Mouse (Mus musculus) cerebral cortex, adult 2 months (tissue): ENCODE results near the gene Khnyn.

Experiments used
- WGBS: fragments of 180-500 bp; shearing (Covaris S2); methylation state at CpG from one replicate; pipeline ENCODE4 v1.1.7; 2018; 5-methylcytosine and 5-hydroxymethylcytosine counted together

Gene Khnyn

DNA sequence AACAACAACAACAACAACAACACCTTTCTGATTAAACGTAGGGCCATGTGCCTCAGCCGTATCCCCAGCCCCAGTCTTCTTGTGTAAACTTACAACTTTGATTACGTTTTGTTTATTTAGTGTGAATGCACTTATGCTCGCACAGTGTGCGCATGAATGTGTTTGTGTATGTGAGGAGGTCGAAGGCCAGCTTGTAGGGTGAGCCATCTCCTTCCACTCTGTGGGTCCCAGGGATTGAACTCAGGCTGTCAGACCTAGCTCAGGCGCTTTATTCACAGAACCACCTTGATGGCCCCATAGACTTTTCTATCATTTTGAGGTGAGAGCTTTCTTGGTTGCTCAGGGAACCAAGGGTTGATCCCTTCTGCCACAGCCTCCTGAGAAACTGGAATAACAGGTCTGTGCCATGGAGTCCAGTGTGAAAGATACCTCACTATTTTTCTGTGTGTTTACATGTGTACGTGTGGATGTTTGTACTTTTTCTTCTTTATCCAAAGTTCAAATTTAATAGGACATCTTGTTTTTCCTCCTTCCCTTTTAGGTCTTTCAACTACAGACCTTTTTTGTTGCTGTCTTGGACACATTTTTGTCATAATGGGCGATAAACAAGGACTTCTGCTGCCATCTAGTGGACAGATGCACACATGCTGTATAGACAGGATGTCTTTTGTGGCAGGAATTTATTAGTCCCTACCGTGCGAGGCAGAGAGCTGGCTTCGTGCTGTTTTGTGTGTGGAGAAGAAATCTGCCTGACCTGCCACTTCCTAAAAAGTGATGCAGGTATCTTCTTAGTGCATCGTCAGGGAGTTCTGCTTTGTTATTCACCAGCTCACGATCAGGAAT is 33.7 kb downstream of the Khnyn start:
- WGBS, result 42% methylated on average over 14 of the region's 14 CpGs

DNA sequence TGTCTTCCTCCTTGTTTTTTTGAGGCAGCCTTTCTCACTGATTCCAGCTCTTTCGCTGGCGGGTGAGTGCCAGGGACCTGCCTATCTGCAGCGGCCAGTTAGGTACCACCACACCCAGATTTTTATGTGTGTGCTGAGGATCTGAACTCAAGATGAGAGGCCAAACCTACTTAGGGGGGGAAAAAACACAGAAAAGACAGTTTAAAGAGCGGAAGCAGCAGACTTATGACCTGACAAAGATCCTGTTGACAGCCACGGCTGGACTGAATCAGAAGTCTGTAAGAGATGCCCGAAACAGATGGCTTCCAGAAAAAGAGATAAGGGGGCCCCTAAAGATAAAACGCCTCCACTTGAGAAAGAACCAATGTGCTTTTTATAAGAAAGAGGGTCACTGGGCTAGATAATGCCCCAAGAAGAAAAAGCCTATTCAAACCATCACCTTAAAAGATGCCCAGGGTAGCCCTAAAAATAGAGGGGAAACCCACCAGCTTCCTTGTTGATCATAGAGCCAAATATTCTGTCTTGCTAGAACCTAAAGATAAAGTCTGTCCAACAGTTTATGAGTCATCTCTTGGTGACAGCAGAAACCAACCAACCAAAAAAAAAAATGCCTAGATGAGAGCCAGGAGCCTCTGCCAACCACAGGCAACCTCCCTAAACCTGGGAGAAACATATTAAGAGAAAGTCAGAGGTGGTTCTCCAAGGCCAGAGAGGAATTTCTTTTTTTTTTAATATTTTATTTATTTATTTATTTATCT is 37.9 kb downstream of the Khnyn start:
- 68% methylated on average over 7 of the region's 7 CpGs for WGBS

DNA sequence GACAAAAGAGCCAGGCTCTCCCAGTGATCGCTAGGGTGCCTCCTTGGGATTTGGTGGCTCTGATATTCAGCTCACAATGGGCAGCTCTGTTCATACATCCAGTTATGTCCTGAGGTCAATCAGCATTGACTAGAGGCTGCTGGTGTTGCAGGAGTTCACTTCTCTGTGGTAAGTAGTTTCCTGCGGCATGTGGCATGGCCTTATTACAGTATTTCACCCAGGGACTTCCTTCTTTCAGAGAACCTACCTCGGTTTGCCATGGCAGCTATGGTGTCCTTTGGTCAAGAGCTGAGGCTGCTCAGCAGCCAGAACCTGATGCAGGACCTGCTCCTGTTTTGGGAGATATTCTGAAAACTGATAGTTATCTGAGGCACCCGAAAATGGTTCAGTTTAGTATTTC is 42.1 kb downstream of the Khnyn start:
- 87% methylated on average over 4 of the region's 4 CpGs for WGBS

DNA sequence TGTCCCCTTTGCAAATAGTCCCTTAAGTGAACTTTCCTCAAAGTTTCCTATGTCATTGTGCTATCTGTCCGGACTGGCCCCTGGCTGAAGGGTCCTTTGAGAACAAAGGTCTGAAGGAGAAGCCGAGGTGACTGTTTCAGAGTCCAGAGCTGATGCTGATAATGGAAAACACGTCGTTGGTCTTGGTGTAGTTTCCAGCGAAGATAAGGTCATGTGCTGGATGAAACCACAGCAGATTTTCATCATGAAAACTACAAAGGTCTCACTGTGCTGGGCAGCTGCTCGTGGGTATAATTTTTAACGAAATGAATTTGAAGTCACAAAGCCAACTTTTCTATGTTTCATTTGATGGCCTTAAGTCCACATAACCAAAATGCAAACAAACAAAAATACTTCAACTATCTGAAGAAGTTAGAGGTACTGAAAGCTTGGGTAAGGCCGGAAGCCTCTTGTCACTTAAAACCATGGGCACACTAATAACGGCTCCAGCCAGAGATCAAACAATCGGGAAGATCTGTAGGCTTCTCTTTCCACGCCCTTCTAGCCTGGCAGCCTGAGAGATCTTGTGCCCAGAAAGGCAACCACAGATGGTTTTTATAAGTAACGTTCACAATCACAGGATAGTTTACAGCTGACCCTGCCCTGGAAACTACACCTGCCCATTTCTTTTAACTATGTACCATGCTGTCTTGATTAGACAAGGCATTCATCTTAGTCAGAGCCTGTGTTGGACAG is 44.7 kb downstream of the Khnyn start:
- 80% methylated on average over 12 of the region's 12 CpGs for WGBS

DNA sequence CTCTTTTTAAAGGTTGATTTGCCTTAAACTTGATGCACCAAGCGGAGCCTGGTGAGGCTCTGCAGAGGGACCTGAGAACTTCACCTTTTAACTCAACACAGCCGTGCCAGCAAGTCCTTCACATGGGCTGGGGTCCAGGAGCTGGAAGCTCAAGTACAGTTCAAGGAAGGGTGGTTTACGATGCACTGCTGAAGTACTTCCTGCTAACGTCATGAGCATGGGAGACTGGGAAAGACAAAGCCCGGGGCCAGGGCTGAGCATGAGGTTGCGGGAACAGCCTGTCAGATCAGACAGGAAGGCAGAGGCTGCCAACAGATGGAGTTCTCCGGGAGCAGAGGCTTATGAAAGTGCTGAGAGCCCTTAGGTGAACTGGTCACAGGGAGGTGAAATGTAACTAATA is 48.8 kb downstream of the Khnyn start:
- 55% methylated on average over 7 of the region's 7 CpGs for WGBS

DNA sequence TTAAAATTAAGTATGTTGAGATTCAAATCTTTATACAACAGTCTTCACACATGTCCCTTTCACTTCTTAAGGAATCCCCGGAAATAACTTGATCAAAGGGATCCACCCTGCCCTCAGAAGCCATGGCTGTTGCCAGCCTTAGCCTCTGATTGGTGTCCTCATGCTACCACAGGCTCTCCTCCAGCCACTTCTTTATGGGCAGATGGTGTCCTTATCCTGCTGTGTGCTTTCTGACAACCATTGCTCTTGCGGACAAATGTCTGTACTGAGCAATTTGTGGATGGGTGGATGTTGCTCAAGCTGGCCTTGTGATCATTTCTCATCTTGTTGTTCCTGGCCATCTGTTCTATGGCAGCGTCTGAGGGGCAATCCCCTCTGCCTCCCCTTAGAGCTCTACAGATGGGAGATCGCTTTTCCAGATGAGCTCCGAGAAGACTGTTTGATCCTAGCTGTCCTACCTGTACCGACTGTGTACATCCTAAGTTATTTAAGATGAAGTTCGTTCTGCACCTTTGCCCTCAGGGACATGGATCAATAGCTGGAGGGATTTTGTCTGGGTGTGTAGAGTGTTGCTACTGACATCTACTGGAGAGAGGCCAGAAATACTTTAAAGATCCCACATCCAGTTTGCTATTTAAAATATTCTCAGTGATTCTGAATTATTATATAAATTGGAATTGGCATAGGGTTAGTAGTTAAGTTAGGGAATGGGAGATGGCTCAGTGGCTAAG is 55.5 kb downstream of the Khnyn start:
- WGBS, result 59% methylated on average over 7 of the region's 7 CpGs

DNA sequence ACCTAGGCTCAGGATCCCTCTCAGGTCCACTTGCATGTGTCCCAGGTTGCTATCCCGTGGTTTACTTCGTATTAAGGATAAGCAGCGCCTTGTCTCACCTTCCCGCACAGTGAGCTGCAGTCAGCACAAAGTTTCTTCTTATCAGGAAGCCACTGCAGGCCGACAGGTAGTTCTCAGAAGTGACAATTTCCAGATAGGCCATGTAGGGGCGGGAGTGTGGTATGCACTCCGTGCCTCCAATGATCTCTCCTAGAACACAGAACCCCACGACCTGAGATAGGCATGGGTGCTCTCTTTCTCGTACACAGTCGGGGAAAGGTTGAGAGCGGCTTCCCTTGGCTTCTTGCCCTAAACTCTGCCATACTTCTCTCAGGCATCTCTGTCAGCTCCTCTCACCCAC is 58.9 kb downstream of the Khnyn start:
- 90% methylated on average over 11 of the region's 11 CpGs for WGBS

DNA sequence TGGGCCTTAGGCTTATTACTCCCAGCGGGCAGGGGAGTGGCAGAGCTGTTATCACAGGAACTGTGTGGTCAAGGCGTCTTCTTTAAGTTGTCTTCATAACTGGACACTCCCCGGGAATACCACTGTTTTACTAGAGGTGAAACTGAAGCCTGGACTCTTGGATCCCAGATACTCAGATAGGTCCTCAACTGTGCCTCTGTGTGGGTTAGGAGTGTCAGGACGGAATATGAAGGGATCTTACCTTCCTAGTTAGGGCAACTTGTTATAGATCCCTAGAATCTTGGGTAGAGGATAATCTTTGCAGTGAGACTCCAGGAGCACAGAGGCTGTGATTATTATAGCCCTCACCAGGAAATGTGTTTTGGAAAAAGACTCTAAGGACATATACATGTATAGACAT is 59.8 kb downstream of the Khnyn start, which contains the start of gene Cma1:
Cma1 (minus strand) TSS at position 101 of the 400 bp plus-strand sequence.
- 93% methylated on average over 4 of the region's 4 CpGs for WGBS

DNA sequence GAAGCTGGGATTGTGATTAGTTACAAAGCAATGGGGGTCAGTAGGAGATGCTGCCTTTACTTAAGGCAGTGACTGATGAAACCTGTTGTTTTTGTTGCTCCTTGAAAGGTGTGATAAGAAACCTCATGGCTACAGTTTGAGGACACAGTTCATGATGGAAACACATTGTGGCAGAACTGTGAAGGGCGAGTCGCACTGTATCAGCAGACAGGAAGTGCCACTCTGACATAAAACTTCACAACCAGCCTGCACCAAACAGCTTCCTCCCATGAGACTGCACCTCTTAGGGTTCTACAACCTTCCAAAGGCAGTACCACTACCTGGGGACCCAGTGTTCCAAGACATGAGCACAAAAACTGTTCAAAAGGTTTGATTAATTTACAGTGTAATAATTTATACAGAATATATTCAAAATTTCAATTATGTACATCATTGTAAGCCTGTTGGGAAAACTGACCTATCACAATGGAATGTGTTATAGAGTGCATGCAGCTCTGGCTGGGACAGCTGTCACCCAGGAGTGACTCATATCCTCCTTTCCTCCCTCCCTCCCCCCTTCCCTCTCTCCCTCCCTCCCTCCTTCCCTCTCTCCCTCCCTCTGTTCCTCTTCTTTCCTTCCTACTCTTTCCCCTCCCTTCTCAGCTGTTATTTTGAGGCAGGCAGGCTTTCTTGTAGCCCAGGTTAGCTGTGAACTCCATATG is 61.7 kb downstream of the Khnyn start:
- 85% methylated on average over 2 of the region's 2 CpGs for WGBS
